Mouse (Mus musculus) lung, postnatal 4 days (tissue): ENCODE results near the gene Golm1.
"Not testable (repeated sequence)": the region's sequence is repeated elsewhere in the genome, so short reads cannot be mapped to it uniquely, and the experiment has no call there.

Experiments
- DNase-seq, 2 experiments: peaks; one replicate each; pipeline ENCODE4 v3.0.0; 2021

The Golm1 gene

GRCm38 (mm10) chr13:59675151-59676011, at the start of gene Golm1:
Gene Golm1, minus strand, starts transcription at chr13:59675811.
- DNase-seq = peak; percentile 81 to 87

- not testable (repeated sequence) for DNase-seq
These were observed 46.5 kb upstream of the Golm1 start for GRCm38 (mm10) chr13:59722089-59722488.

GRCm38 (mm10) chr13:59719475-59719874, 43.9 kb upstream of the Golm1 start:
- no peak for DNase-seq

GRCm38 (mm10) chr13:59718857-59719440, 43.3 kb upstream of the Golm1 start:
- DNase-seq = peak; percentile 37 to 74

- DNase-seq = no peak
These were observed 38.1 kb upstream of the Golm1 start for GRCm38 (mm10) chr13:59713710-59714109.

GRCm38 (mm10) chr13:59711984-59712383, 36.4 kb upstream of the Golm1 start, which contains the start of gene Spata31d1b:
Gene Spata31d1b, plus strand, starts transcription at chr13:59712284.
- not testable (repeated sequence) for DNase-seq

- no peak for DNase-seq
These were observed 34.6 kb upstream of the Golm1 start, which contains the start of gene Spata31d1a for GRCm38 (mm10) chr13:59710230-59710629. Gene Spata31d1a, minus strand, starts transcription at chr13:59710330.

- DNase-seq = peak; percentile 53 to 64
These were observed 29.0 kb upstream of the Golm1 start for GRCm38 (mm10) chr13:59704562-59704961.

DNA sequence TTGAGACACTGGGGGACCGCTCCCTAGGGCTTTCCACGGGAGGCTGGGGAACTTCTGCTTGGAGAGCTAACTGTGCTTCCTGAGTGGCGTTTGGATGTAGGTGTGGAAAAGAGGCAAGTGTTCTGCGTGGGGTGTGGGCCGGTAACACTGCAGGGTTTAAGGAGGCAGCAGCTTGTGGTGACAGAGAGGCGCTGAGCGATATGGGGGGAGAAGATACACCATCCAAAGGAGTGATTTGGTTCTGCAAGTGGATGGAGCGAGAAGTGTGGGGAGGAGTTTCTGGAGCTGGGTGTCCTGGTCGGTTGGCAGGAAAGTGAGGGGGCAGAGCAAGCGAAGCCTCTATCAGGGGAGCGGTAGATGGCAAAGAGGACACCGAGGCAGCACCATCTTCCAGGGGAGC, 27.9 kb upstream of the Golm1 start:
- DNase-seq = no peak

DNA sequence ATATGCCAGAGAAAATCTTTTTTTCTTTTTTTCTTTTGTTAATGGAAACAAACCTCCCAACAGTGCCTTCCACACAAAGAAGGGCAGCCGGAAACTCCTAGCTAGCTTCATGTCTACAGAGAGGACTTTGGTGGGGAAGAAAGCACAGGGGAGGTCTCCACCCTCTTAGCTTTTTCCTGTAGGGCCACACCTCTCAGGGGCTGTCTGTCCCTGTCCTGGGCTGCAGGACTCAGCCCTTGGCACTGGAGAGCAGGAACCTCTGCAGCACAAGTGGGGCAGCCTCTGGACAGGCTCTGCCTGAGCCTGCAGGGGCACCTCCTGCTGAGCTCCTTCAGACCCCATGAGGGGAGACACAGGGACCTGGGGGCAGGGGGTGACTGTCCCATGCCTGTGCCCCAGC, 24.5 kb upstream of the Golm1 start:
- DNase-seq = not testable (repeated sequence)

- DNase-seq = no peak
These were observed 23.5 kb upstream of the Golm1 start for GRCm38 (mm10) chr13:59699131-59699530.

DNA sequence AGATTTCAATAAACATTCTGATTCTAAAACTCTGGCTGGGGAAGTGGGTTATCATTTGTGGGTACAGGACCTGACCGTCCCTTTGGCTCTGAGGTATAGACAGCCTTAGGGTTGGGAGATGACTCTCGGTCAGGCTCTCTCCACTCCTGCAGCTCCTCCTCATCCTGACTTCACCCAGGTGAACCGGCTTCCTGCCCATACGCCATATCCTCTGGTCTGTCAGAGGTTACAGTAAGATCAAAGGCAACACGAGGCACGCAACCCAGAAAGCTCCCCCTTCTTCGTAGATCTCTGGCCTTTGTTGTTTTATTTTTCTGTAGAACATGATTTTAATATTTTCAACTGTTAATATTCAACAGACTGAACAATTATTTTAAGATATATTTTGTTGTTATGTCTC, 20.2 kb upstream of the Golm1 start:
- no peak for DNase-seq

GRCm38 (mm10) chr13:59694008-59694407, 18.4 kb upstream of the Golm1 start, which contains the start of gene 4921517D22Rik:
Gene 4921517D22Rik, minus strand, starts transcription at chr13:59694108.
- DNase-seq = no peak

DNA sequence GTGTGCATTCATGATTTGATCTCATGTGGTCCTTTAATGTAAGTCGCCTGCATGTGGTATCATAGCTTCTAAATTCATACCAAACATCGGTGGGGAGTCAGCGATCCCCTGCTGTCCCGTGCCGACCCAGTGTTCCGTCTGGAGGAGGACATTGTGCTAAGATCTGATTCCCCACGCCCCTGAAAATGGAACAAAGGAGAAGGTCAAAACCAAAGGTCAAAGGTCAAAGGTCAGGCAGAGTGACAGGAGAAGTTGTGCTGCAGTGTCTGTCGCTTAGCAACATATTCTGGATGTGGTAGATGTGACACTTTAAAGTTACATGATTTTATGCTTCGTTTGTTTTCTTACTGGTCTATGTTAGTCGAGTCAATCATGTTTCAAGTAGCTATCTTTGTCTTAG, 15.9 kb upstream of the Golm1 start:
- DNase-seq = no peak

DNA sequence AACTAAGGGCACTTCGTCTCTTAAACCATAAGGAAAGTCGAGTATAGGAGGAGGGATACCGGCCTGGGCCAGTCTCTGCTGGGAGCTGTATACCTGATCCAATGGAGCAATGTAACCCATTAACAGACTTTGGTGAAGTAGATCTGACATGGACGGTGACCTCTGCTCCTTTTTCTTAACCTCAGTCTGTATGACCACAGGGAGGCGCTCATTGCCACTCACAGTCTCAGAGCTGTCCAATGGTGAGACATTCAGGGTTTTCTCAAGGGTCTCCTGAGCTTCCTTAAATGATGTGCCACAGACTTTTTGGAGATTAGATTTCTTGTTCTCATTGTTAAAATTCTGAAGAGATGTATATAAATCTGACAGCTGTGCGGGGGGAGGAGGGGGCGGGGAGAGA, 15.0 kb upstream of the Golm1 start:
- no peak for DNase-seq

GRCm38 (mm10) chr13:59689843-59690242, 14.2 kb upstream of the Golm1 start:
- DNase-seq = no peak

DNA sequence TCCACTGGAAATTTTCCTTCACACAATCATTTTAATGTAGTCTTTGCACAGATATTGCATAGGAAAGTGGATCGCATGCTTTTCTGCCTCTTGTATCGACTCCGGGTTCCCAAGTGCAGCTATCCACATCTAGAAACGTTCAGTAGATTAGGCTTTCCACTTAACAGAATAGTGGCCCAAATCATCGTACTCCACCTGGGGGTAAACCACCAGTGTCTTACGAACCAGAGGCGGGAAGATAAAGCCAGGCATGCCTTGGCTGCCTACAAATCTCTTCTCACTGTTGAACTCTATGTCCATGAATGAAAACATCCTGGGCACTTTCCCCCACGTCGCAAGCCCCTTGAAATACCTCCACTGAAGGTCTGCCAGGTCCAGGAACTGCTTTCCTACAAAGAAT, 13.7 kb upstream of the Golm1 start:
- no peak for DNase-seq

GRCm38 (mm10) chr13:59688338-59688770, 12.7 kb upstream of the Golm1 start:
- DNase-seq = peak; percentile 26 to 40

DNA sequence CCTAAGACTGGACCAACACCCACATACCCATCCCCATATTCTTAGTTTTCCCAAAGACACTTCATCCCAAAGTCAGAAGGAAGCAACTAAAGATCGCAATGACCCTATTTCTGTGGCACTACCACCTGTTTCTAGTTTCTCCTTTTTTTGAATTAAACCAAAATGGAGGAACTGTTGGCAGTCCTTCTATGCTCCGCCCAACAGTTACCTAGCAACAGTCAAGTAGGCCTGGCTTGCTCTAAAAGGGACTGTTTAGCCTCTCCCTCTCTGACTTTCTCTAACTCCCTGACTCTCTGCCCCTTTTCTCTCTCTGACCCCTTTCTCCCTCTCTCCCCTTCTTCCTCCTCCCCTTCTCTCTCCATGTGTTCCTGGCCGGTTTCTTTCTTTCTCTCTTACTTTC, 9.6 kb upstream of the Golm1 start:
- DNase-seq = no peak

GRCm38 (mm10) chr13:59682629-59683028, 7.0 kb upstream of the Golm1 start:
- no peak for DNase-seq

GRCm38 (mm10) chr13:59679908-59680307, 4.3 kb upstream of the Golm1 start:
- no peak for DNase-seq

DNA sequence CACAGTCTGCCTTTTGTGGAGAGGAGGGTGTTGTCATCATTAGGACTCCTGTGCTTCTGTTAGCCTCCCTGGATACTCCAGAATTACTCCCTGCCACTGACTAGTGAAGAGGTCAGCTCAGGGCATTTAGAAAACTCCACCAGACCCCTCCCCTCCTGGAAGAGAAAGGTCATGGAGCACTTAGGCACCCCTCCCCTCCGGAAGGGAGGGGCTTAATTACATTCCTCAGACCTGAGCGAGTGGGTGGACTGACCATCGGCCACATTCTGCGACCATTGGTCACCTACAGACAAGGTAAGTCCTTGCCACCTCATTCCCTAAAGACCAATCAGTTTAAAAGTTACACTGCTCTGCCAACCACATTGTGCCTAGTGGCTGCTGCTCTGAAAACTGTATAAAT, 3.7 kb upstream of the Golm1 start:
- no peak for DNase-seq

DNA sequence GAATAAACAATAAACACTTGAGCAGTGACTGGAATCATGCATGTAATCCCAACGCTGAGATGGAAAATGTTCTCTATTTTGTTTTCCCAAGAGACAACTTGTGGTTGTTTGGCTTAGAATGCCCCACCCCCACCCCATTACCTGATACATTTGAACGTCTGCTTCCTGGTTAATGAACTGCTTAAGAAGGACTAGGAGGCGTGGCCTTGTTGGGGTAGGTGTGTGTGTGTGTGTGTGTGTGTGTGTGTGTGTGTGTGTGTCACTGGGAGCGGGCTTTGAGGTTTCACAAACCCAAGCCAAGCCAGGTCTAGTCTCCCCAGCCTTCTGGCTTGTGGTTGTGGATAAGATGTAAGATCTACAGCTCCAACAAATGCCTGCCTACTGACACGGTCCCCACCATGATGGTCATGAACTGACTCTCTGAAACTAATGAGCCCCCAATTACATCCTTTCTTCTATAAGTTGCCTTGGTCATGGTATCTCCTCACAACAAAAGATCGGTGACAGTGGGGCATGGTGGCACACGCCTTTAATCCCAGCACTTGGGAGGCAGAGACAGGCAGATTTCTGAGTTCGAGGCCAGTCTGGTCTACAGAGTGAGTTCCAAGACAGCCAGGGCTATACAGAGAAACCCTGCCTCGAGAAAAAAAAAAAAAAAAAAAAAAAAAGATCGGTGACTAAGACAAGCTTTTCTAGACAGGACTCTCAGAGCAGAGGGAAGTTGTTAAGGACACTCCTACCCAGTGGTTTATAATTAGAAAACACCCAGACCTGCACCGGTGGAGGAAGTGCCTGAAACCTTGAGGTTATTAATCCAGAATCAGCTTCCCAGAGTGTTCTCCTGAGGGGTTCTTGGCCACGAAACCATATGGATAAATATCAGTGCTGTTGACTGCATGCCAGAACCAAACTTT, 962 bp upstream of the Golm1 start:
- DNase-seq = no peak
